Mouse (Mus musculus) cerebellum, adult 2 months (tissue): ENCODE measurements around the gene 9430097D07Rik.

Experiments used
- CTCF ChIP-seq: fragments of 200-500 bp; IDR thresholded peaks from 2 replicates; pipeline ENCODE4 v1.5.1; 2011; ENCODE audit warnings: low read depth, mild to moderate bottlenecking, control low read depth, low read length, moderate library complexity, borderline replicate concordance; ENCODE audit not compliant: insufficient read depth
- POLR2A ChIP-seq: fragments of 200-500 bp; IDR thresholded peaks from 2 replicates; pipeline ENCODE4 v1.6.1; 2011; ENCODE audit warnings: low read length, control low read depth, borderline replicate concordance; ENCODE audit not compliant: insufficient read depth

- TF ChIP-seq CTCF: no peak
- TF ChIP-seq POLR2A: no peak
These were observed 12.3 kb upstream of the 9430097D07Rik start for GRCm38 (mm10) chr2:32587731-32588321.
